20 mouse cellular contexts compared by ENCODE assay signal in the genomic region with DNA sequence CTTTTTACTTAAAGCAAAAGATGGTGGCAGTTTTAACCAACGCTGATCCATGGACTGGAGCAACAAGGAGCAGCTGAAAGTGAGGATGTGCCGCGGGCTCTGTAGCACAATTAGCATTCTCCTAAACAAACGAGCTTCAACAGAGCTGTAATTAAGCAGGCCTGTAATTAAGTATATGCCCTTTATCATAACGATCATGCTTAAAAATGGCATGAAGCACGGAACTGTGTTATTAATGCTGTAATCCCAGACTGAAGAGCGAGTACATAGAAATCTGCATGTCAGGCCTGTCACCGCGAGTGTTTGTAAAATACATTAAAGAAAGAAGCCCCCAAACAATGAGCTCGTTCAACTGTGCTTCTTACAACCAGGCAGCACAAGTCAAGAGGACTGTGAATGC.
DNase-seq lines count a peak whose midpoint lies in the region; ATAC-seq lines count a peak whose summit lies in the region.
"Had no signal": no experiment of that assay in that cellular context is flagged by ENCODE, and none has a peak within 500 bp of the region (broad histone marks: within the 10 kb centered on the region; RNA-seq: fewer than 3 reads in every experiment).

No protein-coding gene starts in this region.

- no peaks in the 10 kb centered on the region for H3K27me3 ChIP-seq in neural tube, embryonic 13.5 days
- no peaks in the 10 kb centered on the region for H3K27me3 ChIP-seq in forebrain, embryonic 14.5 days (replicated peaks; ENCODE audit: control insufficient read depth, insufficient read depth, low read length)
- H3K27me3 ChIP-seq in hindbrain, embryonic 16.5 days (replicated peaks; ENCODE audit: control insufficient read depth, insufficient read depth, low read length), result no peaks in the 10 kb centered on the region
- no peaks in the 10 kb centered on the region for H3K27me3 ChIP-seq in neural tube, embryonic 15.5 days (replicated peaks)
- H3K27me3 ChIP-seq: embryonic facial prominence, embryonic 13.5 days; megakaryocyte, embryonic 14.5 days had no signal

- H3K4me1 ChIP-seq in neural tube, embryonic 13.5 days (replicated peaks), result peaks cover 50% of the 10 kb centered on the region
- H3K4me1 ChIP-seq in forebrain, embryonic 14.5 days (ENCODE audit: control insufficient read depth, insufficient read depth, low read length), result peaks cover 33% of the 10 kb centered on the region
- H3K4me1 ChIP-seq in hindbrain, embryonic 16.5 days (ENCODE audit: control insufficient read depth, insufficient read depth, low read depth, low read length), result peaks cover 42% of the 10 kb centered on the region
- peaks cover 49% of the 10 kb centered on the region for H3K4me1 ChIP-seq in neural tube, embryonic 15.5 days

- 37% methylated on average over 10 of the region's 10 CpGs for WGBS in neural tube, embryonic 13.5 days
- 7% methylated on average over 10 of the region's 10 CpGs for WGBS in forebrain, embryonic 14.5 days
- 32% methylated on average over 10 of the region's 10 CpGs for WGBS in hindbrain, embryonic 16.5 days
- 31% methylated on average over 10 of the region's 10 CpGs for WGBS in neural tube, embryonic 15.5 days

- no peak overlapping the region for H3K4me3 ChIP-seq in neural tube, embryonic 13.5 days
- H3K4me3 ChIP-seq in forebrain, embryonic 14.5 days (ENCODE audit: low read depth, low read length), result no peak overlapping the region
- no peak overlapping the region for H3K4me3 ChIP-seq in hindbrain, embryonic 16.5 days (ENCODE audit: low read length)
- H3K4me3 ChIP-seq in neural tube, embryonic 15.5 days (replicated peaks), result no peak overlapping the region
- H3K4me3 ChIP-seq: embryonic facial prominence, embryonic 13.5 days; left cerebral cortex, adult 2 months; limb, embryonic 10.5 days; megakaryocyte, embryonic 14.5 days; myocyte had no signal

- no peak overlapping the region for H3K4me2 ChIP-seq in neural tube, embryonic 13.5 days
- no peak overlapping the region for H3K4me2 ChIP-seq in forebrain, embryonic 14.5 days (ENCODE audit: low read length)
- no peak overlapping the region for H3K4me2 ChIP-seq in hindbrain, embryonic 16.5 days (ENCODE audit: low read length)
- no peak overlapping the region for H3K4me2 ChIP-seq in neural tube, embryonic 15.5 days
- H3K4me2 ChIP-seq: embryonic facial prominence, embryonic 13.5 days; liver, embryonic 11.5 days had no signal

- no peaks in the 10 kb centered on the region for H3K9me3 ChIP-seq in neural tube, embryonic 13.5 days
- H3K9me3 ChIP-seq in forebrain, embryonic 14.5 days (replicated peaks; ENCODE audit: control insufficient read depth, low read length), result no peaks in the 10 kb centered on the region
- H3K9me3 ChIP-seq in hindbrain, embryonic 16.5 days (ENCODE audit: control insufficient read depth, low read length), result no peaks in the 10 kb centered on the region
- no peaks in the 10 kb centered on the region for H3K9me3 ChIP-seq in neural tube, embryonic 15.5 days (replicated peaks)
- H3K9me3 ChIP-seq: embryonic facial prominence, embryonic 13.5 days; limb, embryonic 10.5 days; megakaryocyte, embryonic 14.5 days had no signal

- DNase-seq in neural tube, embryonic 10.5 days (ENCODE audit: extremely low spot score, low spot score), result no peak
- DNase-seq in forebrain, embryonic 14.5 days (ENCODE audit: low spot score), result peak; percentile 77
- DNase-seq in kidney, postnatal 36 days, result no peak
- DNase-seq in cerebellum, adult 11 months, result no peak
- no peak for DNase-seq in layer of hippocampus, postnatal 25 days (ENCODE audit: extremely low spot score in 1 of 2, low spot score in 1 of 2)
- DNase-seq: B cell, adult 2 months; cerebellum, adult 9-11 months; kidney, adult 18-20 months; kidney, postnatal 10 days; lung, adult 18-20 months; thymus, postnatal 14 days had no signal

- peak overlapping the region; percentile 49 for H3K27ac ChIP-seq in neural tube, embryonic 13.5 days (replicated peaks)
- peak overlapping the region; percentile 68 for H3K27ac ChIP-seq in forebrain, embryonic 14.5 days (ENCODE audit: low read depth, low read length)
- H3K27ac ChIP-seq in hindbrain, embryonic 16.5 days (ENCODE audit: low read depth, low read length), result peak overlapping the region; percentile 24; the same call in 1 of the 2 replicates
- peak overlapping the region; percentile 48; the same call in 1 of the 2 replicates for H3K27ac ChIP-seq in neural tube, embryonic 15.5 days (replicated peaks)
- H3K27ac ChIP-seq: embryonic facial prominence, embryonic 13.5 days; left cerebral cortex, adult 2 months; limb, embryonic 10.5 days had no signal

- H3K9ac ChIP-seq in neural tube, embryonic 13.5 days, result 0 out of 2 replicates have a peak overlapping the region, but pooled peaks have one; percentile 8
- no peak overlapping the region; the same call in 1 of the 2 replicates for H3K9ac ChIP-seq in forebrain, embryonic 14.5 days (ENCODE audit: low read length)
- H3K9ac ChIP-seq in hindbrain, embryonic 16.5 days (ENCODE audit: low read depth, low read length), result no peak overlapping the region
- peak overlapping the region; percentile 8; the same call in 1 of the 2 replicates for H3K9ac ChIP-seq in neural tube, embryonic 15.5 days (replicated peaks)
- H3K9ac ChIP-seq: embryonic facial prominence, embryonic 13.5 days had no signal

- 0 out of 2 replicates have a peak, but pooled peaks cover 18% of the 10 kb centered on the region for H3K36me3 ChIP-seq in neural tube, embryonic 13.5 days
- peaks cover 12% of the 10 kb centered on the region for H3K36me3 ChIP-seq in forebrain, embryonic 14.5 days (ENCODE audit: control insufficient read depth, insufficient read depth, low read length)
- H3K36me3 ChIP-seq in hindbrain, embryonic 16.5 days (ENCODE audit: control insufficient read depth, insufficient read depth, low read length), result no peaks in the 10 kb centered on the region
- no peaks in the 10 kb centered on the region for H3K36me3 ChIP-seq in neural tube, embryonic 15.5 days

- no peak for ATAC-seq in neural tube, embryonic 13.5 days (ENCODE audit: low read depth)
- peak; percentile 56; the same call in 1 of the 2 replicates for ATAC-seq in forebrain, embryonic 14.5 days
- no peak for ATAC-seq in hindbrain, embryonic 16.5 days
- ATAC-seq in neural tube, embryonic 15.5 days (ENCODE audit: low FRiP score), result no peak

Comparison
In these comparisons a context has a peak if more than half of its experiments do, and no peak if none do; other contexts are left out.
1. H3K9ac ChIP-seq: peak in neural tube, embryonic 13.5 days (single experiment) and neural tube, embryonic 15.5 days (single experiment); none in forebrain, embryonic 14.5 days (single experiment) and hindbrain, embryonic 16.5 days (single experiment).
2. Peak in every context shown above with its lines, with median percentiles within 50 percentile points of each other: H3K27ac ChIP-seq.